Mouse (Mus musculus): Measurements from ENCODE around the gene Spata18. TPM values are rescaled to one million over a fixed set of nuclear protein-coding genes. Genes with fewer than 3 reads are reported as not detected.

Spata18 gene
- total RNA-seq, 2 experiments from 2014 or later = 0.25 to 0.28 TPM

DNA sequence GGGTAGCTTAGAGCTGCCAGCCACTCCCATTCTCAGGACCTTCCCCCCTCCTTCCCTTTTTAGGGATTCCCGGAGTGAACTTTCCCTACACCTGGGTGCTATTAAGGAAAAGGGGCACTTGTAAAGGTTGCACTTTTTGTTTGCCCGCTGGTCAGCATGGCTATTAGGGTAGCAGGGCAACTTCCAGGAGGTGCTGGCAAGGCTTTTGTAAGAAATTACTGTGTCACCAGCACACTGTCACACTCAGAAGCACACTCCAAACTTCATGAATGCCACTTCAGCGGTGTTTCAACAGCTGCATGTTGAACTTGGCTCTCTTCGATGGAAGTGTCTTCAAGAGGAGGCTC, 649 bp downstream of the Spata18 start:
- no peak for DNase-seq (ENCODE audit: low spot score in 2 of 2)

DNA sequence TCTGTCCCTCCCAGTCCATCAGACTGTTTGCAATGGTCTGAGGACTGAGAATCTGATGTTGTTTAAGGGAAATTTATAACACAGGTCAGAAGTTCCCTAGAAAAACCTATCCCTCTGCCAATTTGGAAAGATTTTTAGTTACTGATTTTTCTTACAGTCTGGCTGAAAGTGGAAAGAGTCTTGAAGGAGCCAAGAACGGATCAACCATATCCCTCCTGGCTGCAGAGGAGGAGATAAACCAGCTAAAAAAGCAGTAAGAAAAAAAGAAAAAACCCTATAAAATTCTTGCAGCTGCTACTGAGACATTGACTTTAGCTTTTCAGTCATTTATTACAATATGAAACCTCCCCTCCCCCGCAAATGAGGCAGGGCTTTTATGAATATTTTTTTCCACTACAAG, 15.5 kb downstream of the Spata18 start:
- no peak for DNase-seq (ENCODE audit: low spot score in 2 of 2)

DNA sequence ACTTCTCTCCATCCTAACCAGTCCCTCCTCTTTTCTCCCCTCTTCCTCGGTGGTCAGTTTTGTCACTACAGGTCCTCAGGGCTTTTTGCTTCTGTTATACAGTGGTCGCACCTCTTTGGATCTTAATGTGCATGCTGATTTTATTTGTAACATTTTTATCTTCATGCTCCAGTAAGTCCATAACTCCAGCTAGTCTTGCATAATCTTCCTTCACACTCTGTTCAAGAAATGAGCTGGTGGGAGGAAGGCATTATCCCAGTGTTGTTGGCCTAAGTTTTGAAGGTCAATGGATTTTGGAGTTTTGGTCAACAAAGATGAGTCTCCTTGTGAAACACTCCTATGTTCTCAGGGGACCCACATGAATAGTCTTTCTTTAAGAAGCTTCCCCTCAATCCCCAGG, 16.7 kb downstream of the Spata18 start:
- no peak for DNase-seq (ENCODE audit: low spot score in 2 of 2)

DNA sequence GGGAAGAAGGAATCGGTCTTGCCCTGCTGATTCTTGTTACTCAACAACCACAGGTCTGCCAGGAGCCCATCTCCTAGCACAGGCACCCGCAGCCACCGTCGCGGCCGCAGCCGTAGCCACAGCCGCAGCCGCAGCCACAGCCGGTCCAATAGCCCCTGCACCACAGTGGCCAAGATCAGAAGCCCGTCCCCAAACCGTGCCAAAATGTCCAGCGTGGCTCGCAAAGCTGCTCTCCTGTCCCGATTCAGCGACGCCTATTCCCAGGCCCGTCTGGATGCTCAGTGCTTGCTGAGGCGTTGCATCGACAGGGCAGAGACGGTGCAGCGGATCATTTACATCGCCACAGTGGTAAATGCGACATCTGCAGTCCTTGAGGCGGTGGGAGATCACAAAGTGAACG, 18.2 kb downstream of the Spata18 start:
- DNase-seq (ENCODE audit: low spot score in 2 of 2) = no peak

DNA sequence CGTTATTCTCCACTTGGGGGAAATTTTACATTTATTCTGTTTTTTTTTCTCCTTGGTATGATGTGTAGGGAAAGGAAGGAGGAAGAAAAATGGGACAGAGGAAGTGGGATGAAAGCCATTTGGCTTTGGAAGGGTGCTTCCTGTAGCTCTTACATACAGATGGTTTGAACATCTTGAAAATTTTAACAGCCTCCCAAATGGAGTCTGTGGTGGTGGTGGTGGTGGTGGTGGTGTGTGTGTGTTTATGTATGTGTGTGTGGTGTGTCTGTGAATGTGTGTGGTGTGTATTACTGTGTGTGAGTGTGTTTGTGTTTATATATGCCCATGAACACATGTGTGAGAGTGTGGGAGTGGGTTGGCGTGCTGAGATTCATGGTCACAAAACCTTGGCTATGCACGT, 24.4 kb downstream of the Spata18 start:
- no peak for DNase-seq (ENCODE audit: low spot score in 2 of 2)

DNA sequence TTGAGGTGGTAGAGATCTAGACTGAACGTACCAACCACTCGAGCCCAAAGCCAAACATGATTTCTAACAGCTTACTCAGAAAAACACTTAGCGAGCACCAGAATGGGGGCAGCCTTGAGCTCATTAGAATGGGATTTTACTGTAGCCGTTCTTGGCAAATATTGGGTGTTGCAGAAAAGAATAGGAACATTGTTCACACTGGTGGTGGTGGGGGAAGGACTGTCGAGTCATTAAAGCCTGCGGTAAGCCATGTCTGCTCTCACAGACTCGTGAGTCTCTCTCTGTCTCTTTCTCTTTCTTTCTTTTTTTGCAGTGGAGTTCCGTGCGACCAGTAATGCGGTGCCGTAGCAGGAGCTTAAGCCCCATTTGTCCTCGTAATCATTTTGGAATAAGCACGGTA, 25.4 kb downstream of the Spata18 start:
- no peak for DNase-seq (ENCODE audit: low spot score in 2 of 2)

DNA sequence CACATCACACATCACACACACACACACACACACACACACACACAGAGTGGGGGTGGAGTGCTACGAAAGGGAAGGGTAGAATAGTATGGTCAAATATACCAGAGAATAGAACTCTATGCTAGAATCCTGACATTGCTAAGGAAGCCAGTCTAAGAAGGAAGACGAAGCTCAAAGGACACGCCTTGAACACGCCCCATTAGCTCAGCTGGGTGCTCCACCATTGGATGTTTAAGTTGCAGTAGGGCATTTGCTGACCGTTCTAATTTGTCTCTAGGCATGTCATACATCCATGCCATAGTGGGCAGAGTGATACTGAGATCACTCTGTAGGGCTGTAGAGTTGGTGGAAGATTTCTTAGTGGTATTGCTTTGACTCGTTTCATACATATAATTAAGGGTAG, 32.0 kb downstream of the Spata18 start:
- DNase-seq (ENCODE audit: low spot score in 2 of 2) = no peak

DNA sequence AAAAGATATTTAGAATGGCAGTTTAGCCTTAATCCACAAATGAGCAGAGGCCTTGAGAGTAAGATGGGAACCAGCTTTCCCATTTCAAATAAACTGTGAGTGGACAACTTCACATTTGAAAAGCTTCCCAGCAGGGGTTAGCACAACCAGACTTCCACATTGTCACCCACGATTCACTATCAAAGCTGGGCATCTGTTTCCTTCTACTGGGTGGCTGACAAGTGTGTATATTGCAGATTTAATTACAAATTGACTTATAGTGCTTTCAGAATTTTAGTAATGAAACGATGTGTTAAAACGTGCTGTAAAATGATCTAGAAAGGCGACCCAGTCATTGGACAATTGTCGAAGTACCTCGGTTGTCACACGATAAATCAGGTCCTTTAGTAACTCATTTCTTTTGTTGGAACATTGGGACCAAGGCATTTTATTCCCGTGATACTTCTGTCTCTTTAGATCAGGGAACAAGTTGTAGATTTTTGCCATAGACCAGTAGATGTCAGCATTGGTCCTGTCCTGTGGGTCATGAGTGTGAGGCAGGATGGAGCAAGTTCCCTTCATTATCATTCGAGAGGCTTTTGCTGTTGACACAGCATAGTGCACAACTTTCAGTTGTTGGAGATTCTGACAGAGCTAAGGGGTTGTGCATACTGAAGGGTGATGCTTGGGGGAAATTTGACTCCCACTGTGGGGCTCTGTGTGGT, 32.7 kb downstream of the Spata18 start:
- DNase-seq (ENCODE audit: low spot score in 2 of 2) = no peak

DNA sequence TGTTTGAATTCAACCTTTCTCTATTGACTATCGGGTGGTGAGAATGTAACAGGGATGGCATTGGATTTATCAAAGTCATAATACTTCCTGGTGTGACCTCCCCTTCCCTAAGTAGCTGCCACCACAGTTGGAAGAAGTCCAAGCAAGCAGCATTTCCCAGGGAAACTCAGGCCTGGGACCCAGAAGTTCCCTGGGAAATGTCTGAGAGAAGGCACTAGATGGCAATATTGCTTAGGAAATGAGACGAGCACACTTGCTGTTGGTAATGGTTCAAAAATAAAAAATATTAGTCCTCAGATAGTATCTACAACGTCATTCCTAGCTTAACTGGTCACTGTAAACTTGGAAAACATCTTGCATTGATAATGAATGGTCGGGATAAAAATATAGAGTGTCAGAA, 35.0 kb downstream of the Spata18 start:
- DNase-seq (ENCODE audit: low spot score in 2 of 2) = no peak

DNA sequence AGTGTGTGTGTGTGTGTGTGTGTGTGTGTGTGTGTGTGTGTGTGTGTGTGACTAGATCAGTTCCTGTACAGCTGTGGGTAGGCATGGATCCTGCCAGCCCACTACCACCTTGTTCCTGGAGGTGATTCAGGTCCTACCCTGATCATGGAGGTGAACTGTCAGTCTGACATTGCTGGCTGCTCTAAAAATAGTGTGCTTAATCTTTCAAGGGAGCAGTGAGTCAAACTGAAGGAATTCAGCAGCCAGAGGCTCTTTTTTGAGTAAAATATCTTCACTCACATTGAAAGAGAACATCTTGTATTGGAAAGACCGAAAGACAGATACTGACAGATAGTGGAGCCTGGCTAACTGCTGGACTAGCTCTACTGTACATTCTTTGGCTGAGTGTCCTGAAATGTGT, 37.4 kb downstream of the Spata18 start:
- no peak for DNase-seq (ENCODE audit: low spot score in 2 of 2)

DNA sequence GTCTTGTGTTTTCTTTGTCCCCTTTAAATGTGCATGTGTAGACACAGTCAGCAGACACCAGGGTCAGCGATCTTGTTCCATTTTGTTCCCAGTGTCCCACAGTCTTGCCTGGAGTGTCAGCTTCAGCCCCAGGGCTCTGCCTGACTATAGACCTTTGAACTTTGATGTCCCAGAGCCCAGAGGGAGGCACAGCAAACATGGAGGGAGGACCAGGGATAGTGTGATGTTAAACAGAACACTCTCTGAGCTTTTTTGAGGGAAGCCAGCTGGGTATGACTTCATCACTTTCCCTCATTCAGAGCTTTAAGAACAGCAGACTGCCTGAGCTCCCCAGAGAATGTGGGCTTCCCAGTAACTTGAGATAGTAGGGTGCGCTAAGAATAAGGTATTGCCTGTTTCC, 39.0 kb downstream of the Spata18 start:
- no peak for DNase-seq (ENCODE audit: low spot score in 2 of 2)

DNA sequence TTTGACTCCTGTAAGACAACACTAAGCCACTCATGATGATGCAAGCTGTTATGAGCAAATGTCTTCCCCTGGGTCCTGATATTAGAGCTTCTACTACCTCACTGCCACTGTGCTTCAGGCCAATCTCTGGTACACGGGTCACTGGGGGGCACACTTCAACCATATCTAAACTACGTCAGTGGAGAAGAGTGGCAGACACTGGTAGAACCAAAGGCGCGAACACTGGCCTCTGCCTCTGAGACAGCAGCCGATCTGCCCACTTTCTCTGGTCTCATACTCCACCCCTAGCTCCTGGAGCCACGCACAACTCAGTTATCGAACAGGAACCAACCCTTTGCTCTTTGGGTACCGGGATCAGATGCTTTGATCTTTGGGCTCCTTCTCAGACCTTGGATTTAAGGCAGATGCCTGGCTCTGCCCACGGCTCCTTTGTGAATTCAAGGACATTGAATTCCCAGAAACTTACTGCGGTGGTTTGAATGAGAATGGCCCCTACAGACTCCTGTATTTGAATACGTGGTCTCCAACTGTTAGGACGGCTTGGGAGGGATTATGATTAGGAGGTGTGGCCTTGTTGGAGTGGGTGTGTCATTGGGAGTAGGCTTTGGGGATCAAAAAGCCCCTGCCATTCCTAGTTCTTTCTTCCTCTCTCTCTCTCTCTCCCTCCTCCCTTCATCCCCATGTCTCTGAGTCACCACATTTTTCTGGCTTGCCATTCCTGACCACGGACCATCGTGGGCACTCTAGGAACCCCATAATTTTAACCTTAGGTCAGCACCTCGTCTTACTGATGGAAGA, 40.7 kb downstream of the Spata18 start:
- DNase-seq (ENCODE audit: low spot score in 2 of 2) = no peak

DNA sequence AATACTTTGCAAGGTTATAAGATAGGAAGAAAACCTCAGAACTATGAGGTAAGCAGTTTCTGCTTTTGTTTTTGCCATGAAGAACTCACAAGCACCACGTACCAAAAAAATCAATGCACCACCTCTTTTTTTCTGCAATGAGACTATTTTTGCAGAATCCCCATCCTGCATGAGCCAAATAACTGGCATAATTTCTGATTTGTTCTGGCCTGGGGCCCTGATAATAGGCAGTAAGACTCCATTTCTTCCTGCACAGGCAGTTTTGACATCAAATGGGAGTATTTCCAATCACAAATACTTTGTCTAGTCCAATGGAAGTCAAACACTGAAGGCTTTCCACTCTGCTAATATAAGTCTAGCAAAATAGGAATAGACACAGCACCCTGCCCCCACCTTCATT, 42.6 kb downstream of the Spata18 start:
- no peak for DNase-seq (ENCODE audit: low spot score in 2 of 2)

DNA sequence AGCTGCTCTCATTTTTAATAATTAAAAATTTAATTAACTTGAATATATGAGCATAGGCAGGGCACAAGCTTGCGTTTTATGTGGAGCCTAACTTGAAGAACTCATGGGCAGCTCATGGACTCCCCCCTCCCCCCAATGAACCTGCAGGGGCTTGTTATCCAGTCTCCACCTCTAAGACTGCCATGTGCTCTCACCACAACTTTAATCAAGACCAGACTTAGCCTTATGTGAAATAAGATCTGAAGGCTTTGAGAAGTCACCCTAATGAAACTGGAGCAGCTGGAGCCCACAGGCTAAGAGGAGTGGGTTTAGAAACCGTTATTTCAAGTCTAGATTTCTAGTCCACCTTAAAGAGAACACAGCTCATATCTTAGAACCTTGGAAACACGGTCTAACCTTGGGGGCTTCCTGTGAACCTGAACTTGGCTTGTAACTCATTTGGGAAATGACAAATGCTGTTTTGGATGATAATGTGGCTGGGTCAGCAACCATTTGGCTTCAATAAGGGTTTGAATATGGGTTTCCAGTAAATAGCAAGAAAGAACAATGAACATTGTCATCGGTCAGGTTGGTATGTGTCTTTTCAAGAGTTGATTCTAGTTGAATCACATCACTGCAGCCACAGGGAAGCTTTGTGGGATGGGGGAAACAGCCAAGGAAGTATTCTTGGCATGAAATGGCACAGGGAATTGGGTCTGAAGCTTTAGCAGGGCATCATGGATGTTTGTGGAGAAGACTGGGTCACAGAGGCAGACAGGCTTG, 43.3 kb downstream of the Spata18 start:
- no peak for DNase-seq (ENCODE audit: low spot score in 2 of 2)

DNA sequence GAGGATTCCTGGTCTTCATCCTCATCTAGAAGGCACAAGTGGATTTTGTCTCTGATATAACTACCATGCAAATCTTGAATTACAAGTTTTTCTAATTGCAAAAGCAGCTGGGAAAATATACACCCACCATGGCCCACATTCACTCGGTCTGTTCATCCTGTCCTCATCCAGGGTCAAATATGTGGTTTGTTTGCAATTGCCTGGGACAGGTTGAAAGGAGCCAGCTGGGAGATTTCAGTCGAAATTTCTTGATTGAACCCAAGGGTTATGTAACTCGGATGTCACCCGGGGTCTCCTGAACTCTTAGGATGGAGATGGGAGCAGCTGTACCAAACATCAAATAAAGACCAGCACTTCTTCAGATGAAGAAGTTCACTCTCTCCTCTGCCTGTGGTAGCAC, 46.5 kb downstream of the Spata18 start:
- no peak for DNase-seq (ENCODE audit: low spot score in 2 of 2)

DNA sequence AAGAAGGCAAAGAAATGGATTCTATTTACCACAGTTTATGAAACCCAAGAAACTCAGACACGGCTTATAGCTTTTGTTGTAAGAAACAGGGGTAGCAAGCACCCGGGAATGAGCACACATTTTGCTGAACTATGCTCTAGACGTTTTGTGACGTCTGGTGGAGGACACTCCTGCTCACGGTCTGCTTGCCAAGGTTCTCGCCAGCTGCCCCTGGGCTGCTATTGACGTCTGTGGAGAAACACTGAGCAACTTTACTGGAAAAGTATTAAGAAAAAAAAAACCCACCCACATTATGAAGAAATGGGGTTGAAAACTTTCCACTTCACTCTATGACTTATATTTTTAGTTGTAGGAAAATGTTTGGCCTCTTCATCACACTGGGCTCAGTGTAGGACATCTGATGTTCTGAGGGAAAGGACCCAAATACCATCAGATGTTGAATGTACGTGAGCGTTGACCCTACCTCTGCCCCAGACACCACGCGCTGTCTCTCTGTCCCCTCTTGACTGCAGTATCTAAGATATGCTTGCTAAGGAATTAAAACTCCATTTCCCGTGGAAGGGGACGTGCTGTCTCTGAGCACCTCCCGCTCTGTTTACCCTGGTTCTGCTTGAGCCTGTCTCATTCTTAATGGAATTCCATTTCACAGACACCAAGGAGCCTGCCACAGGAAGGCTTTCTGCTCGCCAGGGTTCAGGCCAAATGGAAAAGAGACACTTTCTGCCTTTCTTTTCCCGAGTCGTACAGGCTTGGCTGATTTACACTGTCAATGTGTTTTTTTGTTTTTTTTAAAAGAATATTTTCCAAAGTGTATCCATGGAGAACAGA, 50.1 kb downstream of the Spata18 start:
- DNase-seq (ENCODE audit: low spot score in 2 of 2) = no peak

DNA sequence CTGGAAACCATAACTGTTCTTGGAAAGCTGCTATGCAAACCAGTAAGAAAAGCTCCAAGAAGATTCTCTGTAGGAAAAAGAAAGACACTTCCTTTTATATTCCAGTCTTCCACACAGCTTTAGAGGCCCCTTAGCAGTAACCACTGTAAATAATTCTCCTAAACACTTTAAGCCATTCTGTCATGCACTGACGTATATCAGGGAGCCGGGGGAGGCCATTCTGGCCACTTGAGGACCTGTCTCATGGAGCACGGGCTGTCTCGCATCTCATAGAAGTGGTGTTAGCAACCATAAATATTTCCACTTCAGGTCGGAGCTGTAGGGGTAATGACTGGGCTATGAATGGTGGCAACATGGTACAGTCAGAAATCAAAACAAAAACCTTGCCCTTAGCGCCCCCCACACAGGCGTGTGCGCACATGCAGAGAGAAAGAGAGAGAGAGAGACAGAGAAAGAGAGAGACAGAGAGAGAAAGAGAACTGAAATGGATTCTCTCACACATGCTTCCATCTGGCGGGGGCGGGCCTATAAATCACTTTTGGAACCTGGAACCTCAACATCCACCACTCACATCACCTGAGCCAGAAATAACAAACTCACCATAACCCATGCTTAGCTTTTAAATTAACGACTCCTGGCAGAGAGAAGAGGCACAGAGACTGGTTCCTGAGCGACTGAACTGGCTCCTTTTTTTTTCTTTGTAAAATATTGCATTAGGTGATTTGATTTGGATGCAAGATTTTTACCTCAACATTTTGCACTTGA, 50.9 kb downstream of the Spata18 start:
- no peak for DNase-seq (ENCODE audit: low spot score in 2 of 2)

DNA sequence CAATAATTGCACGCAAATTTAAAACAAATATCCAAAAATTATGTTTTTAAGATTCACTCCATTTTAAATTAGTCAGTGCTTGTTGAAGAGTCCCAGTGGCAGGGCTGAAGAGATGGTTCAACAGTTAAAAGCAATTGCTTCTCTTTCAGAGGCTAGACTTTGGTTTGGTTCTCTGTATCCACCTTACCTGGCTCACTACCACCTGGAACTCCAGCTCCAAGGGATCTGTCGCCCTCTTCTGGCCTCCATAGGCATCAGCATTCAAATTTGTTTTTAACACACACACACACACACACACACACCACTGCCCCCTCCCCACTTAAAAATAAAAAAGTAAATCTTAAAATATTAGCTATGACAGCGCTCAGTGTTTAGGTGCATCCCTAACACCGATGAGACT, 51.9 kb downstream of the Spata18 start:
- DNase-seq (ENCODE audit: low spot score in 2 of 2) = no peak

DNA sequence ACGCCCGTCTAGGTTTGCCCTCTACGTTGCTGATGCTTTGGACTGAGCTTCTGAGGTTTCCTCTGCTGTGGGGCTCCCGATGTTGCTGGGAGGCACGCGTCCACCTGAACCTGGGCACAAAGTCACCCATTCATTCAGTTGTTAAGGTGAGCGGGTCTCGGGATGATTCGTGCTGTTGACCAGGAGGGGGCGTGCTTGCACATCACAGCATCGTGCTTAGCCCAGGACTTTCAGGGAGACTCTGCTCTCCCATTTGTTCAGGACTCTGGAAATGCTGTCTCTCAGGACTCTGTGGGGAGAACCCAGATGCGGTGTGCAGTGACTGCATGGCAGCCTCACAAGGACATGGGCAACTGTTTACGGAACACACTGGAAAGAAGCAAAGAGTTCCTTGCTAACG, 53.1 kb downstream of the Spata18 start:
- DNase-seq (ENCODE audit: low spot score in 2 of 2) = no peak

DNA sequence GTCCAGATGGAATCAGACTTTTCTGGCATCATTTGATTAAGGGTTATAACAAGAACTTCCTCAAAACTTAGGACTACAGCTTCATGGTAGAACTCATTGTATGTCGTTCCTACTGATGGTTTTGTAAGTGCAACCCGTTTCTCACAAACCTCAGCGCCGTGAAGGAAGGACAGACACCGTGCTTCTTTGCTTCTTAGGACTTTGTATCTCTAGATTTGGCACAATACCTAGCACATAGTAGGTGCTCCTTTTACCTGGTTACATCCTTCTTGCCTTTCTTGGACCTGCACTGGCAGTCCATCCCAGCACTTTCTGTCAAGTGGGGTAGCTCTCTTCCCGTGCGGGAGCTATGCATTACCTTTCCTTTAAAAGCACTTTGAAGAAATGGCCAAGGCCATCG, 53.6 kb downstream of the Spata18 start:
- DNase-seq (ENCODE audit: low spot score in 2 of 2) = no peak

DNA sequence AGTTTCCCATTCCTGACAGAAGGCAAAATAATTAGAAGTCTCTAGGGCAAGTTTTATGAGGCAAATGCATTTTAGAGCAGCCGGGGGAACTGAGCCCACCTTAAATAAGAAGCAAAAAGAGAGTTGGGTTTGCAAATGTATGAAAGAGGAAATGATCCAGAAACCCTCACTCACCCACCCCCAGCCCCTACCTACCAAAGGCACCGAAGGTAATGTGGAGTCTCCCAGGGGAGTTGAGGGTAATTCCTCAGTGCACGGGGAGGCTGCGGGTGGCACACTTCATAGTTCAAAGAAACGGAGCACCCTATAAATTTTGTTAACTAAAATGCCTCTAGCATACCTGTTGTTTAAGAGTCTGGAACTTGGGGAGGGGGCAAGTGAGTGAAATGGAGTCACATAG, 54.1 kb downstream of the Spata18 start:
- DNase-seq (ENCODE audit: low spot score in 2 of 2) = no peak

All from adrenal gland, postnatal 4 days (tissue).